Mouse (Mus musculus) telencephalon, adult 2 months (tissue): ENCODE results near the gene Cdc42ep1.
"Not testable (repeated sequence)": the region's sequence is repeated elsewhere in the genome, so short reads cannot be mapped to it uniquely, and the experiment has no call there.

ENCODE experiments used
- DNase-seq: peaks from one replicate; pipeline ENCODE4 v3.0.0-alpha.2; 2011; ENCODE audit warnings: low read depth, low spot score

Cdc42ep1 gene

GRCm38 (mm10) chr15:78877810-78878390 lies 35.5 kb downstream of the Cdc42ep1 start:
- DNase-seq, result no peak

DNA sequence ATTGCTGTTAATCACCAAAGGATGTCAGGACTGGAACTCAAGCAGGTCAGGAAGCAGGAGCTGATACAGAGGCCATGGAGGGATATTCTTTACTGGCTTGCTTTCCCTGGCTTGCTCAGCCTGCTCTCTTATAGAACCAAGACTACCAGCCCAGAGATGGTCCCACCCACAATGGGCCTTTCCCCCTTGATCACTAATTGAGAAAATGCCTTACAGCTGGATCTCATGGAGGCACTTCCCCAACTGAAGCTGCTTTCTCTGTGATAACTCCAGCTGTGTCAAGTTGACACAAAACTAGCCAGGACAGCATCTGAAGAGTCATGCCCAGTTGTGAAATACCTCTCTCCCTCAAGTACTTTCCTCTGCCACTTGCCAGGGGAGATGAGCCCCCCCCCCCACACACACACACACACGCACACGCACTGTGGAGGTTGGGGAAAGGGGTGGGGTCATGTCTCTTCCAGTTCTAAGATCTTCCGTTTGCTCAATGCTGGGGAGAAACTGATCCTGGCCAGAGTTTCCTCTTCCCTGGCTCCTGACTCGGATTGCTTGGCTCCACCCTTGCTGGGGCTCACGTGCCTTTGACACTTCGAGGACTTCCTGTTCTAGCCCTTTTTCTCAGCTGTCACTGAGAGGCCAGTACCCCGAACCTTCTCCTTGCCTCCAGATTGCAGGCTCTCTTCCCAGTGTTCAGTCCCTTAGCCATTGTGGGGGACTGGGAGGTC lies 36.5 kb downstream of the Cdc42ep1 start:
- DNase-seq, result not testable (repeated sequence)

- no peak for DNase-seq
Measured at GRCm38 (mm10) chr15:78880432-78880831, 38.0 kb downstream of the Cdc42ep1 start.

- DNase-seq, result no peak
Measured at GRCm38 (mm10) chr15:78881828-78882227, 39.4 kb downstream of the Cdc42ep1 start.

- DNase-seq, result no peak
Measured at GRCm38 (mm10) chr15:78889401-78889853, 47.0 kb downstream of the Cdc42ep1 start.

- no peak for DNase-seq
Measured at GRCm38 (mm10) chr15:78892440-78892839, 50.0 kb downstream of the Cdc42ep1 start.

DNA sequence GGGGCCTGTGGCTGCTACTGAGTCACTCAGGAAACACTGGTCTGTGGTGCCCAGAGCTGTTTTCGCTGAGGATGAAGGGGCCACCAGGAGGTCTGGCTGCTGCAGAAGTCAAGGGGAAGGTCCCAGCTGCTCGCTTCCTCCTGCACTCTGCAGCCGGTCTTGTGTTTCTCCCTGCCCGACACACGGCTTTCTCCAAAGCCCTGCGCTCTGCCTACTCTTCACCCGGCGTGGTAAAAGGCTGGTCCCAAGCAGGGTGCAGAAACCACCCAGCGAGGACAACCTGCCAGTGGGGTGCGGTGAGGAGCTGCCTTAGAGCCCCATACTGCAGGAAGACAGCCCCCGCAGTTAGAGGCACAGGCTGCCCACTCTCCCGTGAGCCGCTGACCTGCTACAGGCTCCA lies 52.3 kb downstream of the Cdc42ep1 start:
- no peak for DNase-seq

DNA sequence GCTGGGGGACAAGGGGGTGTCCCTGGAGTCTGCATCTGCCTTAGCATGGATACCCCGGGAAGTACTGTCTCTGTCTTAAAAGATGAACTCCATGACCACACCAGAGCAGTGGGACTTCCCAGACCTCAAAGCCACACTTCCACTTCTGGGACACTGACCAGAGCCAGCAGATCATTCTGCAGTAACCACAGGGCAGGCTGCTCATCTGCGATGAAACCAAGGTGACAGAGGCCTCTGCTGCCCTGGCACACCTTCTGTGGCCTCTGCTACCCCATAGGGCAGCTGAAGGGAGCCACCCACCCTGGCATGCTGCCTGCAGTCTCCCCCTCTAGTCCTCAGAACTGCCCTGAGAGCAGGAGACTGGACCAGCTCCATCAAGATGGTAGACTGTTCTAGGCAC lies 53.3 kb downstream of the Cdc42ep1 start:
- no peak for DNase-seq

- no peak for DNase-seq
Measured at GRCm38 (mm10) chr15:78896149-78896548, 53.7 kb downstream of the Cdc42ep1 start.

DNA sequence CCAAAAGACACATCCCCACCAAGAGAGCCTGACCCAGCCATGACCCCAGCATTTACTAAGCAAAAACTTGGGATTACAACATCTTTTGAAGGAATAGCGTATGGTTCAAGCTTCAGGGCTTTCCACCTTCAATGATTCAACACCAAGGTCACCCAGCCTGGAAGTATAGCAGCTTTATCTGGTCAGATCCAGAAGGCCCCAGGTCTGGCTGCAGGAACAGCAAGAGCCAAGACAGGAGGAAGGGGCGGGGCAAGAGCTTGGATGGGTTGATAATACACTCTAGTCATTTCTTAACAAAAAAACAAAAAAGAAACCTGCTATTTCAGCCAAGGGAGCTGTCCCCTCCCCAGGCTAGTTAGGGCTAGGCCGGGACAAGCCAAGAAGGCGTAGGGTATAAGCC lies 55.1 kb downstream of the Cdc42ep1 start:
- DNase-seq, result no peak

DNA sequence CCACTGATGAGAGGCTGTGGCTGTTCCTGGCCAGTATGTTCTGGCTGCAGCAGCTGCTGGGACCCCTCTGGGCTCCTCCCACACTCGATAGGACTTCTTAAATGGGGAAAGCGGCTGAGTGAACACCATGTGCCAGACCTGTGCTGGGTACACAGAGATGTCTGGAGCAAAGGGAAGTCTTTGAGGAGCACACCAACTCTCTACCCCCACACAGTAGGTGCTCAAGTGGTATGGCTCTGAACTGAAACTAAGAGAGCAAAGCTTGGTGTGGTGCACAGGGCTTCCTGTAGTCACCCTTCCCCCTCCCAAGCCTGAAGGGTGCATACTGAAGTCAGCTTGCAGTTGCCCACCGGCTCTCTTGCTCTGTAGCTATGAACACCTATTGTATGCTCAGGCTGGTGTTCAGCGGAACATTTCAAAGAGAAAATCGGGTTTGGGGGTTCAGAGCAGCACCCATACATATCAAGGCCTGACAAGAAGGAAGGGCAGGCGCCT lies 56.1 kb downstream of the Cdc42ep1 start:
- DNase-seq, result no peak

DNA sequence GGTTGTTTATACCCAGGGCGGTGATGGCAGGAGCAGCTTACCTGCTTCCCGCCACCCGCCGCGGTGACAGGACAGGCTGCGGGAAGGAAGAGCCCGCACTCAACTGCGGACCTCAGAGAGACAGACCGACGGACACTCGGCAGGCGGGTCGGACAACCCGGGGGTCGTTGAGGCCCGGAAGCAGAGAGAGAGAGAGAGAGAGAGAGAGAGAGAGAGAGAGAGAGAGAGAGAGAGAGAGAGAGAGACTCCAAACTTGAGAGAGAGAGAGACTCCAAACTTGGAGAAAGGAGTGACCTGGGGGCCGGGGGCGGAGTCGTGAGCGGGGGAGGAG lies 57.0 kb downstream of the Cdc42ep1 start, which contains the start of gene Gm49510:
TSS of gene Gm49510 (plus strand) at position 259 of the 331 bp plus-strand sequence.
- DNase-seq, result no peak

GRCm38 (mm10) chr15:78899740-78900584 lies 57.5 kb downstream of the Cdc42ep1 start, which contains the start of gene Sh3bp1:
TSS of gene Sh3bp1 (plus strand) at chr15:78899768.
- DNase-seq, result no peak
